Mouse (Mus musculus) brain, adult 10 weeks (tissue): ENCODE measurements around the gene Gstm4. TPM values are rescaled to one million over a fixed set of nuclear protein-coding genes. Genes with fewer than 3 reads are reported as not detected.

Experiments used
- polyA plus RNA-seq: library from polyadenylated mRNA; stranded (reverse); fragments of 350-450 nt; fragmentation: Illumina TruSeq; extraction: RNeasy Lipid Tissue Mini Kit (QIAGEN cat#74804); gene quantifications from one replicate; pipeline ENCODE4 v1.2.3, GENCODE M21; 2015; ENCODE audit warnings: low read depth, low replicate concordance

Gstm4 gene
- 11.8 TPM for polyA plus RNA-seq

GRCm38 (mm10) chr3:108044394-108045140, at the start of gene Gstm4:
Gstm4 (minus strand) TSS chr3:108044894.

GRCm38 (mm10) chr3:108092536-108093115, 47.9 kb upstream of the Gstm4 start, which contains the start of gene Gnat2:
Gnat2 (plus strand) TSS chr3:108092789.

GRCm38 (mm10) chr3:108086470-108086979, 41.8 kb upstream of the Gstm4 start, which contains the start of gene Ampd2:
Ampd2 (minus strand) TSS chr3:108086651.

GRCm38 (mm10) chr3:108017473-108018189, 27.1 kb downstream of the Gstm4 start, which contains the start of gene Gstm1:
Gstm1 (minus strand) TSS chr3:108017973.

Other genes with a start within 250 kb of the Gstm4 start
- not detected for gene Eps8l3, start 167.7 kb downstream of the Gstm4 start, polyA plus RNA-seq
- 496 TPM for gene Gstm5, start 149.1 kb downstream of the Gstm4 start, polyA plus RNA-seq
- 39.0 TPM for gene Gstm7, start 113.1 kb downstream of the Gstm4 start, polyA plus RNA-seq
- gene Gstm6, start 101.1 kb downstream of the Gstm4 start, polyA plus RNA-seq: 13.1 TPM
- gene Gstm3, start 75.6 kb downstream of the Gstm4 start, polyA plus RNA-seq: not detected
- 4.4 TPM for gene Gstm2, start 58.4 kb downstream of the Gstm4 start, polyA plus RNA-seq
- gene Gstm1, start 26.9 kb downstream of the Gstm4 start, polyA plus RNA-seq: 334 TPM
- 48.7 TPM for gene Ampd2, start 41.8 kb upstream of the Gstm4 start, polyA plus RNA-seq
- gene Gnat2, start 47.9 kb upstream of the Gstm4 start, polyA plus RNA-seq: not detected
- gene Gnai3, start 101.3 kb upstream of the Gstm4 start, polyA plus RNA-seq: 29.1 TPM
- 11.3 TPM for gene Gpr61, start 110.0 kb upstream of the Gstm4 start, polyA plus RNA-seq
- 48.1 TPM for gene Amigo1, start 141.4 kb upstream of the Gstm4 start, polyA plus RNA-seq
- 18.0 TPM for gene Cyb561d1, start 156.3 kb upstream of the Gstm4 start, polyA plus RNA-seq
- gene Atxn7l2, start 166.0 kb upstream of the Gstm4 start, polyA plus RNA-seq: 19.3 TPM
- 1.3 TPM for gene Sypl2, start 181.8 kb upstream of the Gstm4 start, polyA plus RNA-seq
- 183 TPM for gene Psma5, start 212.0 kb upstream of the Gstm4 start, polyA plus RNA-seq
- 184 TPM for gene Sort1, start 239.2 kb upstream of the Gstm4 start, polyA plus RNA-seq